Mouse (Mus musculus) lung, adult 2 months (tissue): Measurements from ENCODE around the gene Btf3l4.

Experiments used
- CTCF ChIP-seq: fragments of 200-500 bp; IDR thresholded peaks from 2 replicates; pipeline ENCODE4 v1.5.1; 2011; ENCODE audit warnings: mild to moderate bottlenecking, low read length, control low read depth; ENCODE audit not compliant: insufficient read depth
- POLR2A ChIP-seq: fragments of 200-500 bp; IDR thresholded peaks from 2 replicates; pipeline ENCODE4 v1.6.1; 2011; ENCODE audit warnings: low read depth, mild to moderate bottlenecking, control low read depth, low read length, borderline replicate concordance; ENCODE audit errors: extremely low read depth

DNA sequence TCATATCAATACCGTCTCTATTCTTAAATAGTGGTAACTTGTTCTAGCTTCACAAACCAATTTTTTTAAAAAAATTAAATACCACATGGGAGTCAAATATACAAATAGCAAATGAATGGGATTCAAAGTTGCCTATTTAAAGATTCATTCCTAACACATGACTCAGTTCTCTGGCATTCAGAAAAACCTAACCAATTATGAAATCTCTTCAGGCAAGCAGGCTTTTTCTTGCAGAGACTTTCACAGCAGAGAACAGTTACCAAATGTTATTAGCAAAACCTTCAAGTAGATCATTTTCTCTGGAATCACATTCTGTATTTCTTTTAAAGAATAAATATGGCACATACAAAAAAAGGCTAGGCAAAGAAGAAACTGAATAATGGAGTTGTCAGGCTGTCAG, 2.7 kb downstream of the Btf3l4 start:
- TF ChIP-seq POLR2A (no peak), CTCF (no peak)
